Mouse (Mus musculus) liver, embryonic 15.5 days (tissue): ENCODE data around the gene Fyn. TPM values are rescaled to one million over a fixed set of nuclear protein-coding genes. Genes with fewer than 3 reads are reported as not detected.

Source experiments
- ATAC-seq: fragments of 200-750 bp; cut with Nextera tagmentation; 2 replicates; pipeline ENCODE4 v1.8.0; 2017; ENCODE audit warnings: moderate number of reproducible peaks, mild to moderate bottlenecking, moderate library complexity; ENCODE audit not compliant: insufficient read depth
- H3K27ac ChIP-seq: fragments of 300-500 bp; sonication (generic); replicated peaks from 2 replicates; pipeline ENCODE4 v1.5.1; 2015; ENCODE audit warnings: mild to moderate bottlenecking, inconsistent platforms
- H3K27me3 ChIP-seq: fragments of 300-500 bp; sonication (generic); 2 replicates; pipeline ENCODE4 v1.6.1; 2015; ENCODE audit warnings: mild to moderate bottlenecking, inconsistent platforms
- H3K36me3 ChIP-seq: fragments of 300-500 bp; sonication (generic); replicated peaks from 2 replicates; pipeline ENCODE4 v1.6.1; 2015; ENCODE audit warnings: moderate library complexity, mild to moderate bottlenecking, inconsistent platforms
- H3K4me1 ChIP-seq: fragments of 300-500 bp; sonication (generic); replicated peaks from 2 replicates; pipeline ENCODE4 v1.6.1; 2015; ENCODE audit warnings: inconsistent platforms
- H3K4me2 ChIP-seq: fragments of 300-500 bp; sonication (generic); 2 replicates; pipeline ENCODE4 v1.6.1; 2015; ENCODE audit warnings: moderate library complexity, mild to moderate bottlenecking, inconsistent platforms
- H3K4me3 ChIP-seq: fragments of 300-500 bp; sonication (generic); replicated peaks from 2 replicates; pipeline ENCODE4 v1.5.1; 2015; ENCODE audit warnings: mild to moderate bottlenecking, inconsistent platforms
- H3K9ac ChIP-seq: fragments of 300-500 bp; sonication (generic); 2 replicates; pipeline ENCODE4 v1.6.1; 2015; ENCODE audit warnings: moderate library complexity, mild to moderate bottlenecking, inconsistent platforms
- H3K9me3 ChIP-seq: fragments of 300-500 bp; sonication (generic); replicated peaks from 2 replicates; pipeline ENCODE4 v1.6.1; 2016; ENCODE audit warnings: inconsistent platforms
- WGBS: fragments of 180-500 bp; shearing (Covaris S2); methylation state at CpG from one replicate; pipeline ENCODE4 v1.1.7; 2015; ENCODE audit warnings: mixed read lengths; ENCODE audit not compliant: insufficient replicate concordance; 5-methylcytosine and 5-hydroxymethylcytosine counted together
- polyA plus RNA-seq: library from polyadenylated mRNA; unstranded; fragments of >200 nt; fragmentation: Nextera tagmentation; extraction: Ambion mirVana; gene quantifications from 2 replicates; pipeline ENCODE4 v1.2.1, GENCODE M21; 2015

Gene Fyn
- polyA plus RNA-seq, 1 experiment from 2014 or later = 6.1 TPM

DNA sequence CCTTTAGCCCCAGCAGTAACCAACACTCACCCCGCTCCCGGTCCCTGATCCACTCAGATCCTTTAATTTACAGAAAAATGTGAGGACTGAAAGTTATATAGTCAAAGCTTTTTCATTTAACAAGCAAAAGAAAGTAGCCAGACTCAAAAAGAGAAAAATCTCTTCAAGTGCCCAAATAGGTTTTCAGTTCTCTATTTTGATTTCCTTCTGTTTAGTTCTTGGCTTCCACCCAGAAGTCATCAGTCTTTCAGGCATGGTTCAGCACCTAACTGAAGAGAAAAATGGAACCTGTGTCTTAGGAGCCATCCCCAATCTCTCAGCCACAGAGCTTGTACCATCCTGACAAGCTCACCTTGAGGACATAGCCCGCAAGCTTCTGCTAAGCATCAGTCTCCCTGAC lies 124.4 kb downstream of the Fyn start:
- Histone ChIP-seq H3K27ac (no peak overlapping the region), H3K9ac (no peak overlapping the region), H3K9me3 (no peaks in the 10 kb centered on the region), H3K4me3 (no peak overlapping the region), H3K27me3 (no peaks in the 10 kb centered on the region), H3K4me2 (no peak overlapping the region), H3K36me3 (no peaks in the 10 kb centered on the region), H3K4me1 (0 out of 2 replicates have a peak, but pooled peaks cover 6% of the 10 kb centered on the region)
- 84% methylated on average over 3 of the region's 3 CpGs for WGBS
- ATAC-seq = no peak

DNA sequence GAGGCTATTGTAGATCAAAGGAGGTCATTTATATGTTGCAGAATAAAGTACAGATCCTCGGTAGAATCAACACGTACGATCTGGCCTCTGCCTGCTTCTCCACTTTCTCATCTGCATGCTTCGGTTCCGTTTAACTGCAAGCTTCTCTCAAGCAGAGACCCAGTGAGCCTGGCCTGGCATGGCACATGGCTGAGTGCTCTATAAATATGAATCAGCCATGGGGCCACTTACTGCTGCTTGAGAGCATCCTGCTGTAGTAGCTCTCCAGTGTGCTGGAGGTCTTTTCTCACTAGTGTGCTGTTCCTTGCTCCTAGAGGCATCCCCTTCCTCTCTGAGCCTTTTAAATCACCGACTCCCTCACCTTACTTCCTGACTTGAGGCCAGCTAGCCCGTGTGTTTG lies 130.0 kb downstream of the Fyn start:
- ATAC-seq = no peak
- no peak overlapping the region for H3K9ac ChIP-seq
- H3K9me3 ChIP-seq = no peaks in the 10 kb centered on the region
- H3K27ac ChIP-seq = no peak overlapping the region
- no peak overlapping the region for H3K4me3 ChIP-seq
- H3K4me1 ChIP-seq = peaks cover 5% of the 10 kb centered on the region; the same call in 1 of the 2 replicates
- WGBS = 56% methylated on average over 7 of the region's 7 CpGs
- H3K27me3 ChIP-seq = no peaks in the 10 kb centered on the region
- H3K36me3 ChIP-seq = no peaks in the 10 kb centered on the region
- no peak overlapping the region for H3K4me2 ChIP-seq

DNA sequence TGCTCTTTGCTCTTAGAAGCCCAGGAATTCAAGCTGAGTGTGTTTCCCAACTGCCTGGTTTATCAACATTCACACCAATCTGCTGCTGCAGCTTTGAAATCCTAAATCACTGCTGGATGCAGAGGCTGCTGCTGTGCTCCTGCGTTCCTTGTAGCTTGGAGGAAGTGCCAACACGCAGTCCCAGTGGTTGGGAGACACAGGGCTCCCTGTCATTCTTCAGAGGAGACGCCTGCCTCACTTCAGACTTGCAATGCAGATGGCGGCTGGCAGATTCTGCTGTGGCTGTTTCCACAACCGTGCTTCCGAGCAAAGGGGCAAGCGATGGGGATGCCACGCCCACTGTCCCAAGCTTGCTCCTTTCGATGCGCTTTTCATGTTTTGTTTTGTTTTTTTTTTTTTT lies 132.9 kb downstream of the Fyn start:
- WGBS = 69% methylated on average over 10 of the region's 10 CpGs
- ATAC-seq = no peak
- Histone ChIP-seq H3K27ac (no peak overlapping the region), H3K9ac (no peak overlapping the region), H3K4me2 (no peak overlapping the region), H3K4me3 (no peak overlapping the region), H3K36me3 (no peaks in the 10 kb centered on the region), H3K4me1 (peaks cover 5% of the 10 kb centered on the region; the same call in 1 of the 2 replicates), H3K27me3 (no peaks in the 10 kb centered on the region), H3K9me3 (no peaks in the 10 kb centered on the region)

DNA sequence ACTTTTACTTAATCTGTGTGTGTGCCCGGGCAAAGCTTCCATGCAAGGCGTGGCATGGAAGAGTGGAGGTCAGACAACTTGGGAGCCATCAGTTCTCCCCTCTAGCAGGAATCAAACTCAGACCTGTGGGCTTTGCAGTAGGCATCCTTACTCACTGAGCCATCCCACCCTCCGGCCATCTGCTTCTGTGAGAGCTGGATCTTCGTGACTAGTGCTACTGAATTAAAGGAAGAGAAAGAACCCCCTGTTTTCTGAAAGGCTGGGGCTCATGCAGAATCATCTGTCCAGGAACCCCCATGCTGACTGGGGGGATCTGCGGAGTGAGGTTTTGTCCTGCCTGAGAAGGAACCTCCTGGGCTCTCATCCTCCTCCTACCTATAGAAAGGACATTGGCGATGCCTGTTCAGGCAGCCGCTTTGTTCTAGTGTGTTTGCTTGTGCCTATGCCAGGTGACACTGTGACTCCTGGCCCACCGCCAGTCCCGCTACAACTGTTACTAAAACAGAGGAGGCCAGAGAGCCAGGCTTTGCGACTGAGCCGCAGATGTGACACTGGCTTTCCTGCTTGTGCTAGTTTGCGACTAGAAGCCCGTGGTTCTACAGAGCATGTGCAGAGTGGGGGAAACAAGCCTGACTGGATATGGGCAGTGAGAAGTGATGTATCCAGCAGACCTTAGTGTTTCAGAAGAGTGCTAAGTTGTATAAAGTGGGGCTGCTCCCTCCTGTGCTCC lies 133.5 kb downstream of the Fyn start:
- Histone ChIP-seq H3K4me2 (no peak overlapping the region), H3K9me3 (no peaks in the 10 kb centered on the region)
- ATAC-seq = no peak

DNA sequence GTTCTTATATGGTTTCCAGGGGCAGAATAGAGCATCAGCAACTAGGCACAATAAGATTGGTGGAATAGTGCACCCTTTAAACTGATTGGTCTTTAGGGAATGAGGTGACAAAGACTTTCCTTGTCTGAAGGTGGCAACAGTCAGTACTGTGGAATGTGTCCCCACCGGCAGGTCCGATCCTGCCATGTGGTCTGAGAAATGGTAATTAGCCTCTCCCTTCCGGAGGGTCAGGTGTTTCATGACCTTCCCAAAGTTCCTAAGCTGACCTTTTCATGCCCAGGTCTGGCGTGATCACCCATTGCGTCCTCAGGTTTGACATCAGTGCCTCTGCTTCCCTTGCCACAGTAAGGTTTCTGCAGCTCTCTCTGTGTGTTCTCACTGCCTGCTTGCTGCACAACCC lies 134.7 kb downstream of the Fyn start:
- H3K4me2 ChIP-seq = no peak overlapping the region
- no peaks in the 10 kb centered on the region for H3K9me3 ChIP-seq
- H3K9ac ChIP-seq = no peak overlapping the region
- no peaks in the 10 kb centered on the region for H3K36me3 ChIP-seq
- H3K27ac ChIP-seq = no peak overlapping the region
- H3K4me1 ChIP-seq = peaks cover 3% of the 10 kb centered on the region; the same call in 1 of the 2 replicates
- ATAC-seq = no peak
- no peak overlapping the region for H3K4me3 ChIP-seq
- 72% methylated on average over 5 of the region's 5 CpGs for WGBS
- no peaks in the 10 kb centered on the region for H3K27me3 ChIP-seq

More for the DNA sequence above, 133.5 kb downstream of the Fyn start:
- Histone ChIP-seq H3K27me3 (no peaks in the 10 kb centered on the region), H3K36me3 (no peaks in the 10 kb centered on the region), H3K4me1 (peaks cover 5% of the 10 kb centered on the region; the same call in 1 of the 2 replicates), H3K4me3 (no peak overlapping the region), H3K9ac (no peak overlapping the region), H3K27ac (no peak overlapping the region)
- WGBS = 72% methylated on average over 13 of the region's 13 CpGs

- no peak overlapping the region for H3K4me2 ChIP-seq
- 59% methylated on average over 9 of the region's 9 CpGs for WGBS
- no peak overlapping the region for H3K27ac ChIP-seq
- peaks cover 2% of the 10 kb centered on the region; the same call in 1 of the 2 replicates for H3K4me1 ChIP-seq
- H3K27me3 ChIP-seq = no peaks in the 10 kb centered on the region
- ATAC-seq = no peak
- no peak overlapping the region for H3K9ac ChIP-seq
- no peaks in the 10 kb centered on the region for H3K9me3 ChIP-seq
- no peak overlapping the region for H3K4me3 ChIP-seq
- H3K36me3 ChIP-seq = no peaks in the 10 kb centered on the region
Measured at GRCm38 (mm10) chr10:39505007-39505406, 136.4 kb downstream of the Fyn start.

GRCm38 (mm10) chr10:39505621-39506020 lies 137.0 kb downstream of the Fyn start:
- WGBS = 67% methylated on average over 7 of the region's 7 CpGs
- ATAC-seq = no peak
- Histone ChIP-seq H3K4me3 (no peak overlapping the region), H3K4me1 (peaks cover 2% of the 10 kb centered on the region; the same call in 1 of the 2 replicates), H3K27ac (no peak overlapping the region), H3K27me3 (no peaks in the 10 kb centered on the region), H3K9ac (no peak overlapping the region), H3K36me3 (no peaks in the 10 kb centered on the region), H3K9me3 (no peaks in the 10 kb centered on the region), H3K4me2 (no peak overlapping the region)

DNA sequence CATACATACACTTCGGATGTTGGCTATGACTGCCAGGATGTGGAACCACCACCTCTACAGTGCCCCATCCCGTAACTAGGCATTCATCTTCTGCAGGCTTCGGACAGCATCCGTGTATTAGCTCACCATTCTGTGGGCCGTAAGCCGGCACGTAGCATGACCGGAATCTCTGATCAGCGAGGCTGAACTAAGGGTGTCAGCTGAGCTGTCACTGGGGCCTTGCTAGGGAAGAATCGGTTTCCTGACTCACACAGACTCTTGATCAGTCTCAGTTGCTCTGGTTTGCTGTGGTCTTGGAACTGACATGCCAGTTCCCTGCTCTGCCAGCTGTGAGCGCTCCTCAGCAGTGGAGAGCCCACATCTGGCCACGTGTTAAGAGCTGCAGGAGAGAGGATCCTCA lies 137.7 kb downstream of the Fyn start:
- H3K4me2 ChIP-seq = no peak overlapping the region
- H3K9ac ChIP-seq = no peak overlapping the region
- no peak overlapping the region for H3K4me3 ChIP-seq
- ATAC-seq = no peak
- no peak overlapping the region for H3K27ac ChIP-seq
- H3K27me3 ChIP-seq = no peaks in the 10 kb centered on the region
- no peaks in the 10 kb centered on the region for H3K36me3 ChIP-seq
- H3K4me1 ChIP-seq = peaks cover 2% of the 10 kb centered on the region; the same call in 1 of the 2 replicates
- WGBS = 75% methylated on average over 12 of the region's 12 CpGs
- no peaks in the 10 kb centered on the region for H3K9me3 ChIP-seq

DNA sequence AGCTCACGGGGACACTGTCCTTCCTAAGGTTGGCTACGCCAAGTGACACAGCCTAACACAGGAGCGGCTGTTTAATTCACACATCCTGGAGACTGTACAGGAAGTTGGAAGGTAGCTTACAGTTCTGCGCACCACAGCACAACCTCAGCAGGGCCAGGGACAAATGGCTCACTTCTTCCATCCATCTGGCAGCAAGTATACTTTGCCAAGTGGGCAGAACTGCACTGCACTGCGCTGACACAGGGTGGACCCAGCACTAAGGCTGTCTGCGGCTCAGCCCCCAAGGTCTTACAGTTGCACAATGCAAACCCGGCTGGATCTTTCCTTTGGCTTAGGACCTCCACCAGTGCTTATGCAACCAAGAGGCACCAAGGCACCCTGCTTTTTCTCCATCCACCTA lies 138.2 kb downstream of the Fyn start:
- ATAC-seq = no peak
- no peak overlapping the region for H3K27ac ChIP-seq
- no peak overlapping the region for H3K4me2 ChIP-seq
- no peaks in the 10 kb centered on the region; the same call in 1 of the 2 replicates for H3K4me1 ChIP-seq
- no peaks in the 10 kb centered on the region for H3K27me3 ChIP-seq
- H3K36me3 ChIP-seq = no peaks in the 10 kb centered on the region
- no peak overlapping the region for H3K9ac ChIP-seq
- H3K4me3 ChIP-seq = no peak overlapping the region
- WGBS = 69% methylated on average over 7 of the region's 7 CpGs
- no peaks in the 10 kb centered on the region for H3K9me3 ChIP-seq

DNA sequence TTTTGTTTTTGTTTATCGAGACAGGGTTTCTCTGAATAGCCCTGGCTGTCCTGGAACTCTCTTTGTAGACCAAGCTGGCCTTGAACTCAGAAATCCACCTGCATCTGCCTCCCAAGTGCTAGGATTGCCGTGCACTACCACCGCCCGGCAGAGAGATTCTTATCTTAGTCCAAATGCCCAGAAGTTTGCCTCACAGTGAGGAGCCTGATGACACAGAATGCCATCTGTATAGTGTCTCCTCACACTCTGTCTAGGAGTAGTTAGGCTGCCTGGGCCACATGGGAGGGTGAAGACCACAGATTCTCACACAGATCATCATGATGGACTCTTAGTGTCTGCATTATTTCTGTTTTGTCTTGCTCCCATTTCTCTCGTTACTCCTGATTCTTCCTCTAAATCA lies 140.1 kb downstream of the Fyn start:
- H3K4me1 ChIP-seq = no peaks in the 10 kb centered on the region
- no peaks in the 10 kb centered on the region for H3K9me3 ChIP-seq
- H3K36me3 ChIP-seq = no peaks in the 10 kb centered on the region
- no peak overlapping the region for H3K9ac ChIP-seq
- no peak overlapping the region for H3K27ac ChIP-seq
- no peak overlapping the region for H3K4me2 ChIP-seq
- H3K4me3 ChIP-seq = no peak overlapping the region
- no peaks in the 10 kb centered on the region for H3K27me3 ChIP-seq
- no peak for ATAC-seq
- WGBS = 63% methylated on average over 5 of the region's 5 CpGs

DNA sequence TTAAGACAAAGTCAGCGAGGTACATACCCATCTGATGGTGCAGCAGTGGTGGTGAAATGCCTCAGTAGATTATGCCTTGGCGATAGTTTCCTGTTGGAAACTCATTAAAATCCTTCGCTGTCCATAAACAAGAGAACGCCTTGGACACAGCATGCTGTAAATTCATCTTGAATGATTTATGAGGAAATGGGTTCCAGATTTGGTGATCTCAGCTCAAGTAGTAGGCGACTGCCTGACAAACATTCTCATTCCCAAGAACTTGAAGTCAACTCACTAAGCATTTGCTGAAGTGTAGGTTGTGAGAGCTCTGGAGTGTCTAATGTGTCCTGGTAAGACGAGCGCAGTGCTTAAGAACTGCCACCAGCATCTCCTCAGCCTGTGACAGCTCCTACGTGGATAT lies 141.3 kb downstream of the Fyn start:
- no peak for ATAC-seq

More for the DNA sequence above, 141.3 kb downstream of the Fyn start:
- Histone ChIP-seq H3K9me3 (no peaks in the 10 kb centered on the region), H3K27ac (no peak overlapping the region), H3K4me2 (no peak overlapping the region), H3K9ac (no peak overlapping the region), H3K4me3 (no peak overlapping the region), H3K27me3 (no peaks in the 10 kb centered on the region), H3K4me1 (no peaks in the 10 kb centered on the region), H3K36me3 (no peaks in the 10 kb centered on the region)
- whole genome bisulfite sequencing = 66% methylated on average over 8 of the region's 8 CpGs
